Mouse (Mus musculus): ENCODE results near the gene Hmgxb4. TPM values are rescaled to one million over a fixed set of nuclear protein-coding genes. Genes with fewer than 3 reads are reported as not detected.

Gene Hmgxb4
- polyA plus RNA-seq, 1 experiment from 2014 or later, result 45.3 TPM

- H3K9ac ChIP-seq (ENCODE audit: low read length), result peak within 1 kb of the TSS; percentile 63
- WGBS, result 2% methylated on average over 56 of the region's 62 CpGs
Measured at GRCm38 (mm10) chr8:75033511-75034243, 40.5 kb downstream of the Hmgxb4 start, which contains the start of gene Tom1. TSS of gene Tom1 (plus strand) at chr8:75033705.

GRCm38 (mm10) chr8:75034285-75034684, 41.1 kb downstream of the Hmgxb4 start:
- no peaks in the 10 kb centered on the region for H3K9me3 ChIP-seq (ENCODE audit: control insufficient read depth, low read length)
- no peaks in the 10 kb centered on the region for H3K27me3 ChIP-seq (ENCODE audit: control insufficient read depth, insufficient read depth, low read length)
- no peak overlapping the region for H3K27ac ChIP-seq (ENCODE audit: low read depth, low read length)
- peaks cover 5% of the 10 kb centered on the region; the same call in 1 of the 2 replicates for H3K4me1 ChIP-seq (ENCODE audit: control insufficient read depth, insufficient read depth, low read length)
- H3K9ac ChIP-seq (ENCODE audit: low read length), result peak overlapping the region; percentile 63
- peaks cover 5% of the 10 kb centered on the region for H3K36me3 ChIP-seq (ENCODE audit: control insufficient read depth, insufficient read depth, low read length)
- WGBS, result 2% methylated on average over 17 of the region's 17 CpGs
- ATAC-seq (ENCODE audit: low FRiP score), result no peak
- no peak for DNase-seq (ENCODE audit: low spot score, missing footprints)
- peak overlapping the region; percentile 52 for H3K4me3 ChIP-seq (ENCODE audit: low read depth, low read length)
- H3K4me2 ChIP-seq, result peak overlapping the region; percentile 86

More at GRCm38 (mm10) chr8:75033511-75034243, 40.5 kb downstream of the Hmgxb4 start, which contains the start of gene Tom1:
- H3K4me1 ChIP-seq (ENCODE audit: control insufficient read depth, insufficient read depth, low read length), result peaks cover 5% of the 10 kb centered on the region; the same call in 1 of the 2 replicates
- peak within 1 kb of the TSS; percentile 54; the same call in 1 of the 2 replicates for H3K27ac ChIP-seq (ENCODE audit: low read depth, low read length)
- peak within 1 kb of the TSS; percentile 86 for H3K4me2 ChIP-seq
- peak within 1 kb of the TSS; percentile 52 for H3K4me3 ChIP-seq (ENCODE audit: low read depth, low read length)
- no peaks in the 10 kb centered on the region for H3K9me3 ChIP-seq (ENCODE audit: control insufficient read depth, low read length)
- H3K27me3 ChIP-seq (ENCODE audit: control insufficient read depth, insufficient read depth, low read length), result no peaks in the 10 kb centered on the region
- peaks cover 10% of the 10 kb centered on the region for H3K36me3 ChIP-seq (ENCODE audit: control insufficient read depth, insufficient read depth, low read length)
- ATAC-seq (ENCODE audit: low FRiP score), result peak; percentile 99
- peak; percentile 100 for DNase-seq (ENCODE audit: low spot score, missing footprints)

- Histone ChIP-seq H3K27ac (ENCODE audit: low read depth, low read length) (no peak overlapping the region), H3K36me3 (ENCODE audit: control insufficient read depth, insufficient read depth, low read length) (no peaks in the 10 kb centered on the region; the same call in 1 of the 2 replicates), H3K4me3 (ENCODE audit: low read depth, low read length) (no peak overlapping the region), H3K9me3 (ENCODE audit: control insufficient read depth, low read length) (no peaks in the 10 kb centered on the region), H3K27me3 (ENCODE audit: control insufficient read depth, insufficient read depth, low read length) (no peaks in the 10 kb centered on the region), H3K9ac (ENCODE audit: low read length) (no peak overlapping the region), H3K4me1 (ENCODE audit: control insufficient read depth, insufficient read depth, low read length) (peaks cover 5% of the 10 kb centered on the region; the same call in 1 of the 2 replicates), H3K4me2 (no peak overlapping the region)
- ATAC-seq (ENCODE audit: low FRiP score) (no peak), DNase-seq (ENCODE audit: low spot score, missing footprints) (no peak)
Measured at GRCm38 (mm10) chr8:75035640-75036039, 42.5 kb downstream of the Hmgxb4 start.

GRCm38 (mm10) chr8:75038497-75038896, 45.3 kb downstream of the Hmgxb4 start:
- H3K9me3 ChIP-seq (ENCODE audit: control insufficient read depth, low read length), result no peaks in the 10 kb centered on the region
- H3K4me1 ChIP-seq (ENCODE audit: control insufficient read depth, insufficient read depth, low read length), result peaks cover 5% of the 10 kb centered on the region; the same call in 1 of the 2 replicates
- H3K36me3 ChIP-seq (ENCODE audit: control insufficient read depth, insufficient read depth, low read length), result no peaks in the 10 kb centered on the region
- H3K4me3 ChIP-seq (ENCODE audit: low read depth, low read length), result no peak overlapping the region
- no peak for DNase-seq (ENCODE audit: low spot score, missing footprints)
- H3K4me2 ChIP-seq, result no peak overlapping the region
- no peak overlapping the region for H3K9ac ChIP-seq (ENCODE audit: low read length)
- no peak overlapping the region for H3K27ac ChIP-seq (ENCODE audit: low read depth, low read length)
- H3K27me3 ChIP-seq (ENCODE audit: control insufficient read depth, insufficient read depth, low read length), result no peaks in the 10 kb centered on the region
- no peak for ATAC-seq (ENCODE audit: low FRiP score)

- Histone ChIP-seq H3K27me3 (ENCODE audit: control insufficient read depth, insufficient read depth, low read length) (no peaks in the 10 kb centered on the region), H3K9me3 (ENCODE audit: control insufficient read depth, low read length) (no peaks in the 10 kb centered on the region), H3K9ac (ENCODE audit: low read length) (no peak overlapping the region), H3K27ac (ENCODE audit: low read depth, low read length) (no peak overlapping the region), H3K4me2 (no peak overlapping the region), H3K4me3 (ENCODE audit: low read depth, low read length) (no peak overlapping the region), H3K4me1 (ENCODE audit: control insufficient read depth, insufficient read depth, low read length) (no peaks in the 10 kb centered on the region; the same call in 1 of the 2 replicates), H3K36me3 (ENCODE audit: control insufficient read depth, insufficient read depth, low read length) (no peaks in the 10 kb centered on the region)
- ATAC-seq (ENCODE audit: low FRiP score), result no peak
- 100% methylated on average over 1 of the region's 1 CpGs for WGBS
- DNase-seq (ENCODE audit: low spot score, missing footprints), result no peak
Measured at GRCm38 (mm10) chr8:75039754-75040153, 46.6 kb downstream of the Hmgxb4 start.

GRCm38 (mm10) chr8:75042171-75042570, 49.0 kb downstream of the Hmgxb4 start:
- Histone ChIP-seq H3K4me2 (no peak overlapping the region), H3K27me3 (ENCODE audit: control insufficient read depth, insufficient read depth, low read length) (no peaks in the 10 kb centered on the region), H3K9ac (ENCODE audit: low read length) (no peak overlapping the region), H3K36me3 (ENCODE audit: control insufficient read depth, insufficient read depth, low read length) (no peaks in the 10 kb centered on the region), H3K27ac (ENCODE audit: low read depth, low read length) (no peak overlapping the region), H3K4me1 (ENCODE audit: control insufficient read depth, insufficient read depth, low read length) (no peaks in the 10 kb centered on the region), H3K4me3 (ENCODE audit: low read depth, low read length) (no peak overlapping the region), H3K9me3 (ENCODE audit: control insufficient read depth, low read length) (no peaks in the 10 kb centered on the region)
- DNase-seq (ENCODE audit: low spot score, missing footprints), result no peak
- ATAC-seq (ENCODE audit: low FRiP score), result no peak
- 89% methylated on average over 2 of the region's 2 CpGs for WGBS

- no peak for DNase-seq (ENCODE audit: low spot score, missing footprints)
- H3K27ac ChIP-seq (ENCODE audit: low read depth, low read length), result no peak overlapping the region
- no peak overlapping the region for H3K4me3 ChIP-seq (ENCODE audit: low read depth, low read length)
- H3K36me3 ChIP-seq (ENCODE audit: control insufficient read depth, insufficient read depth, low read length), result no peaks in the 10 kb centered on the region
- no peak overlapping the region for H3K4me2 ChIP-seq
- H3K27me3 ChIP-seq (ENCODE audit: control insufficient read depth, insufficient read depth, low read length), result no peaks in the 10 kb centered on the region
- 88% methylated on average over 1 of the region's 1 CpGs for WGBS
- no peak overlapping the region for H3K9ac ChIP-seq (ENCODE audit: low read length)
- no peak for ATAC-seq (ENCODE audit: low FRiP score)
- no peaks in the 10 kb centered on the region for H3K9me3 ChIP-seq (ENCODE audit: control insufficient read depth, low read length)
- H3K4me1 ChIP-seq (ENCODE audit: control insufficient read depth, insufficient read depth, low read length), result no peaks in the 10 kb centered on the region
Measured at GRCm38 (mm10) chr8:75042974-75043373, 49.8 kb downstream of the Hmgxb4 start.

GRCm38 (mm10) chr8:75046303-75046702, 53.1 kb downstream of the Hmgxb4 start:
- H3K36me3 ChIP-seq (ENCODE audit: control insufficient read depth, insufficient read depth, low read length), result no peaks in the 10 kb centered on the region
- H3K27ac ChIP-seq (ENCODE audit: low read depth, low read length), result no peak overlapping the region
- no peak overlapping the region for H3K4me3 ChIP-seq (ENCODE audit: low read depth, low read length)
- no peaks in the 10 kb centered on the region for H3K9me3 ChIP-seq (ENCODE audit: control insufficient read depth, low read length)
- no peaks in the 10 kb centered on the region; the same call in 1 of the 2 replicates for H3K27me3 ChIP-seq (ENCODE audit: control insufficient read depth, insufficient read depth, low read length)
- H3K9ac ChIP-seq (ENCODE audit: low read length), result no peak overlapping the region
- WGBS, result 78% methylated on average over 1 of the region's 1 CpGs
- H3K4me1 ChIP-seq (ENCODE audit: control insufficient read depth, insufficient read depth, low read length), result no peaks in the 10 kb centered on the region
- DNase-seq (ENCODE audit: low spot score, missing footprints) (no peak), ATAC-seq (ENCODE audit: low FRiP score) (no peak)
- H3K4me2 ChIP-seq, result no peak overlapping the region

GRCm38 (mm10) chr8:75047784-75048183, 54.6 kb downstream of the Hmgxb4 start:
- Histone ChIP-seq H3K4me2 (no peak overlapping the region), H3K36me3 (ENCODE audit: control insufficient read depth, insufficient read depth, low read length) (no peaks in the 10 kb centered on the region), H3K9ac (ENCODE audit: low read length) (no peak overlapping the region), H3K27me3 (ENCODE audit: control insufficient read depth, insufficient read depth, low read length) (no peaks in the 10 kb centered on the region; the same call in 1 of the 2 replicates), H3K9me3 (ENCODE audit: control insufficient read depth, low read length) (no peaks in the 10 kb centered on the region), H3K4me1 (ENCODE audit: control insufficient read depth, insufficient read depth, low read length) (no peaks in the 10 kb centered on the region), H3K4me3 (ENCODE audit: low read depth, low read length) (no peak overlapping the region), H3K27ac (ENCODE audit: low read depth, low read length) (no peak overlapping the region)
- no peak for ATAC-seq (ENCODE audit: low FRiP score)
- WGBS, result 87% methylated on average over 3 of the region's 3 CpGs
- no peak for DNase-seq (ENCODE audit: low spot score, missing footprints)
